Mouse (Mus musculus) MN1 (cell line): Measurements from ENCODE around the gene Larp1b.

Experiments
- DNase-seq: peaks from one replicate; pipeline ENCODE4 v3.0.0-alpha.2; 2016; ENCODE audit warnings: low spot score

Gene Larp1b

GRCm38 (mm10) chr3:41021980-41022379, 72.4 kb downstream of the Larp1b start:
- peak; percentile 16 for DNase-seq

GRCm38 (mm10) chr3:41030705-41031104, 81.1 kb downstream of the Larp1b start:
- DNase-seq = no peak

- no peak for DNase-seq
Observed at GRCm38 (mm10) chr3:41031286-41032210, 81.9 kb downstream of the Larp1b start.

- DNase-seq = no peak
Observed at GRCm38 (mm10) chr3:41038297-41038916, 88.8 kb downstream of the Larp1b start.

- DNase-seq = no peak
Observed at GRCm38 (mm10) chr3:41041241-41041640, 91.6 kb downstream of the Larp1b start.

GRCm38 (mm10) chr3:41042195-41042938, 92.7 kb downstream of the Larp1b start:
- DNase-seq = peak; percentile 69

GRCm38 (mm10) chr3:41043756-41044354, 94.2 kb downstream of the Larp1b start:
- no peak for DNase-seq

- no peak for DNase-seq
Observed at GRCm38 (mm10) chr3:41047838-41048237, 98.2 kb downstream of the Larp1b start.

GRCm38 (mm10) chr3:41053334-41053733, 103.7 kb downstream of the Larp1b start:
- DNase-seq = no peak

- DNase-seq = peak; percentile 45
Observed at GRCm38 (mm10) chr3:41058395-41058794, 108.8 kb downstream of the Larp1b start.

GRCm38 (mm10) chr3:41059249-41059648, 109.6 kb downstream of the Larp1b start:
- DNase-seq = no peak

GRCm38 (mm10) chr3:41061831-41062565, 112.4 kb downstream of the Larp1b start:
- no peak for DNase-seq

GRCm38 (mm10) chr3:41062758-41063157, 113.1 kb downstream of the Larp1b start:
- DNase-seq = no peak

- no peak for DNase-seq
Observed at GRCm38 (mm10) chr3:41065320-41065719, 115.7 kb downstream of the Larp1b start.

GRCm38 (mm10) chr3:41070519-41070918, 120.9 kb downstream of the Larp1b start:
- no peak for DNase-seq

- DNase-seq = no peak
Observed at GRCm38 (mm10) chr3:41075376-41075775, 125.7 kb downstream of the Larp1b start.

GRCm38 (mm10) chr3:41078673-41079072, 129.0 kb downstream of the Larp1b start:
- no peak for DNase-seq

GRCm38 (mm10) chr3:41080724-41081123, 131.1 kb downstream of the Larp1b start:
- peak; percentile 24 for DNase-seq

GRCm38 (mm10) chr3:41081474-41082301, 132.1 kb downstream of the Larp1b start:
- peak; percentile 57 for DNase-seq

GRCm38 (mm10) chr3:41082520-41082884, 132.9 kb downstream of the Larp1b start:
- peak; percentile 60 for DNase-seq
